Mouse (Mus musculus) stomach, postnatal 0 days (tissue): ENCODE results near the gene Ndufaf1.

Experiments used
- CTCF ChIP-seq: IDR thresholded peaks from 2 replicates; pipeline ENCODE4 v1.5.1; 2016; ENCODE audit warnings: antibody characterized with exemption, low read depth, mild to moderate bottlenecking, moderate library complexity
- EP300 ChIP-seq: optimal IDR thresholded peaks from 2 replicates; pipeline ENCODE3; 2016; ENCODE audit warnings: antibody characterized with exemption

DNA sequence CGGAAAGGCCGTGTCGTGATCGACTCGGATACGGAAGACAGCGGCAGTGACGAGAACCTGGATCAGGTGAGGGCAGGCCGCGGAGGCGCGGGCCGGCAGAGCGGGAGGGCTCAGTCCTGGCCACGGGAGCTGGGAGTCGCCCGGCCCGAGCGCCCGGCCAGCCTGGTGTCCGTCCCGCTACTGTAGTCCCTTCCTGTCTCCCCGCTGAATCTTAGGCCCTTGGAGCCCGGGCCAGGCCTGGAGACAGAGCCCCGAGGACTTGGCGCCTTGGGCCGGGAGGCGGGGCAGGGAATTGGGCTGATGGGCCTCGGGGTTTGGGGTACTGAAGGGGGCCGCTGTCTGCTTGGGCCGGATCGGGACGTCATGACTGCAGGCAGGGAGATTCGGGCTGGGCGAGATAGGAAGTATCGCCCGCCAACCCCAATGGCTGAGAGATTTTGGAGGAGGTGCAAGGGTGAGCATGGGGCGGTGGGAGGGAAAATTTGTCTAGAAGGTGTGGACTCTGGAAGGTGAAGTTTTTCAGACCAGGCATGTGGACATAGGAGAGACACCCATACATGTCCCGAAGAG is 12.7 kb upstream of the Ndufaf1 start:
- TF ChIP-seq CTCF (no peak), EP300 (no peak)
